Mouse (Mus musculus): ENCODE measurements around the gene Cyp17a1. TPM values are rescaled to one million over a fixed set of nuclear protein-coding genes. Genes with fewer than 3 reads are reported as not detected.

Cyp17a1 gene
- 0.09 TPM in 1 of 2 replicates, not detected in the other for polyA plus RNA-seq (2015; fragmentation: Nextera tagmentation; extraction: Ambion mirVana)

- H3K27me3 ChIP-seq (ENCODE audit: control insufficient read depth, insufficient read depth, low read length), result no peaks in the 10 kb centered on the region
- H3K4me3 ChIP-seq (replicated peaks; ENCODE audit: low read length), result no peak within 1 kb of the TSS
- H3K27ac ChIP-seq (ENCODE audit: low read length), result no peak within 1 kb of the TSS
- WGBS, result 35% methylated on average over 5 of the region's 5 CpGs
- H3K4me1 ChIP-seq (ENCODE audit: control insufficient read depth, insufficient read depth, low read length), result no peaks in the 10 kb centered on the region
- no peak within 1 kb of the TSS for H3K9ac ChIP-seq (ENCODE audit: low read length)
- no peak within 1 kb of the TSS for H3K4me2 ChIP-seq (ENCODE audit: low read depth, low read length)
- no peaks in the 10 kb centered on the region for H3K36me3 ChIP-seq (ENCODE audit: control insufficient read depth, insufficient read depth, low read length)
- H3K9me3 ChIP-seq (replicated peaks; ENCODE audit: control insufficient read depth, low read length), result no peaks in the 10 kb centered on the region
- ATAC-seq (ENCODE audit: insufficient read depth, low FRiP score), result no peak
These were observed at the start of gene Cyp17a1 for GRCm38 (mm10) chr19:46672766-46673418. Gene Cyp17a1 (minus strand): TSS chr19:46673172.

- 71% methylated on average over 4 of the region's 4 CpGs for WGBS
These were observed 45.2 kb upstream of the Cyp17a1 start for GRCm38 (mm10) chr19:46718150-46718549.

GRCm38 (mm10) chr19:46715016-46715415 is 42.0 kb upstream of the Cyp17a1 start:
- H3K27me3 ChIP-seq (ENCODE audit: control insufficient read depth, insufficient read depth, low read length), result no peaks in the 10 kb centered on the region
- peaks cover 6% of the 10 kb centered on the region; the same call in 1 of the 2 replicates for H3K36me3 ChIP-seq (ENCODE audit: control insufficient read depth, insufficient read depth, low read length)
- H3K4me2 ChIP-seq (ENCODE audit: low read depth, low read length), result no peak overlapping the region
- 0 out of 2 replicates have a peak, but pooled peaks cover 5% of the 10 kb centered on the region for H3K9me3 ChIP-seq (replicated peaks; ENCODE audit: control insufficient read depth, low read length)
- no peak overlapping the region for H3K27ac ChIP-seq (ENCODE audit: low read length)
- no peak for ATAC-seq (ENCODE audit: insufficient read depth, low FRiP score)
- no peak overlapping the region for H3K9ac ChIP-seq (ENCODE audit: low read length)
- no peak overlapping the region for H3K4me3 ChIP-seq (replicated peaks; ENCODE audit: low read length)
- no peaks in the 10 kb centered on the region for H3K4me1 ChIP-seq (ENCODE audit: control insufficient read depth, insufficient read depth, low read length)
- WGBS, result 89% methylated on average over 8 of the region's 8 CpGs

More at GRCm38 (mm10) chr19:46718150-46718549, 45.2 kb upstream of the Cyp17a1 start:
- Histone ChIP-seq H3K4me2 (ENCODE audit: low read depth, low read length) (no peak overlapping the region), H3K4me3 (replicated peaks; ENCODE audit: low read length) (no peak overlapping the region), H3K4me1 (ENCODE audit: control insufficient read depth, insufficient read depth, low read length) (no peaks in the 10 kb centered on the region), H3K27ac (ENCODE audit: low read length) (no peak overlapping the region), H3K9me3 (replicated peaks; ENCODE audit: control insufficient read depth, low read length) (0 out of 2 replicates have a peak, but pooled peaks cover 5% of the 10 kb centered on the region), H3K9ac (ENCODE audit: low read length) (no peak overlapping the region), H3K36me3 (ENCODE audit: control insufficient read depth, insufficient read depth, low read length) (peaks cover 6% of the 10 kb centered on the region; the same call in 1 of the 2 replicates), H3K27me3 (ENCODE audit: control insufficient read depth, insufficient read depth, low read length) (no peaks in the 10 kb centered on the region)
- ATAC-seq (ENCODE audit: insufficient read depth, low FRiP score), result no peak

GRCm38 (mm10) chr19:46714234-46714633 is 41.3 kb upstream of the Cyp17a1 start:
- 77% methylated on average over 8 of the region's 8 CpGs for WGBS
- H3K27me3 ChIP-seq (ENCODE audit: control insufficient read depth, insufficient read depth, low read length), result no peaks in the 10 kb centered on the region
- 0 out of 2 replicates have a peak, but pooled peaks cover 5% of the 10 kb centered on the region for H3K9me3 ChIP-seq (replicated peaks; ENCODE audit: control insufficient read depth, low read length)

GRCm38 (mm10) chr19:46710614-46711013 is 37.6 kb upstream of the Cyp17a1 start:
- no peak overlapping the region for H3K9ac ChIP-seq (ENCODE audit: low read length)
- 87% methylated on average over 4 of the region's 4 CpGs for WGBS
- H3K36me3 ChIP-seq (ENCODE audit: control insufficient read depth, insufficient read depth, low read length), result no peaks in the 10 kb centered on the region
- peaks cover 10% of the 10 kb centered on the region for H3K4me1 ChIP-seq (ENCODE audit: control insufficient read depth, insufficient read depth, low read length)
- no peaks in the 10 kb centered on the region for H3K9me3 ChIP-seq (replicated peaks; ENCODE audit: control insufficient read depth, low read length)
- no peak overlapping the region for H3K4me2 ChIP-seq (ENCODE audit: low read depth, low read length)
- no peaks in the 10 kb centered on the region for H3K27me3 ChIP-seq (ENCODE audit: control insufficient read depth, insufficient read depth, low read length)
- ATAC-seq (ENCODE audit: insufficient read depth, low FRiP score), result no peak
- no peak overlapping the region for H3K27ac ChIP-seq (ENCODE audit: low read length)
- no peak overlapping the region for H3K4me3 ChIP-seq (replicated peaks; ENCODE audit: low read length)

More at GRCm38 (mm10) chr19:46714234-46714633, 41.3 kb upstream of the Cyp17a1 start:
- no peak overlapping the region for H3K9ac ChIP-seq (ENCODE audit: low read length)
- no peak for ATAC-seq (ENCODE audit: insufficient read depth, low FRiP score)
- no peak overlapping the region for H3K27ac ChIP-seq (ENCODE audit: low read length)
- no peak overlapping the region for H3K4me3 ChIP-seq (replicated peaks; ENCODE audit: low read length)
- H3K36me3 ChIP-seq (ENCODE audit: control insufficient read depth, insufficient read depth, low read length), result peaks cover 6% of the 10 kb centered on the region; the same call in 1 of the 2 replicates
- no peaks in the 10 kb centered on the region for H3K4me1 ChIP-seq (ENCODE audit: control insufficient read depth, insufficient read depth, low read length)
- no peak overlapping the region for H3K4me2 ChIP-seq (ENCODE audit: low read depth, low read length)

- Histone ChIP-seq H3K27ac (ENCODE audit: low read length) (peak within 1 kb of the TSS; percentile 55), H3K9me3 (replicated peaks; ENCODE audit: control insufficient read depth, low read length) (no peaks in the 10 kb centered on the region), H3K36me3 (ENCODE audit: control insufficient read depth, insufficient read depth, low read length) (no peaks in the 10 kb centered on the region), H3K9ac (ENCODE audit: low read length) (peak within 1 kb of the TSS; percentile 71), H3K4me3 (replicated peaks; ENCODE audit: low read length) (peak within 1 kb of the TSS; percentile 49), H3K27me3 (ENCODE audit: control insufficient read depth, insufficient read depth, low read length) (no peaks in the 10 kb centered on the region), H3K4me2 (ENCODE audit: low read depth, low read length) (peak within 1 kb of the TSS; percentile 73), H3K4me1 (ENCODE audit: control insufficient read depth, insufficient read depth, low read length) (peaks cover 10% of the 10 kb centered on the region)
- WGBS, result 6% methylated on average over 31 of the region's 31 CpGs
- ATAC-seq (ENCODE audit: insufficient read depth, low FRiP score), result peak; percentile 77
These were observed 34.6 kb upstream of the Cyp17a1 start, which contains the start of gene As3mt for GRCm38 (mm10) chr19:46707296-46708151. Gene As3mt (plus strand): TSS chr19:46707458.

GRCm38 (mm10) chr19:46706540-46707295 is 33.7 kb upstream of the Cyp17a1 start:
- H3K4me3 ChIP-seq (replicated peaks; ENCODE audit: low read length), result peak overlapping the region; percentile 49
- peaks cover 10% of the 10 kb centered on the region for H3K4me1 ChIP-seq (ENCODE audit: control insufficient read depth, insufficient read depth, low read length)
- H3K9ac ChIP-seq (ENCODE audit: low read length), result no peak overlapping the region
- ATAC-seq (ENCODE audit: insufficient read depth, low FRiP score), result no peak; the same call in 1 of the 2 replicates
- H3K36me3 ChIP-seq (ENCODE audit: control insufficient read depth, insufficient read depth, low read length), result no peaks in the 10 kb centered on the region
- no peaks in the 10 kb centered on the region for H3K27me3 ChIP-seq (ENCODE audit: control insufficient read depth, insufficient read depth, low read length)
- peak overlapping the region; percentile 73 for H3K4me2 ChIP-seq (ENCODE audit: low read depth, low read length)
- peak overlapping the region; percentile 55; the same call in 1 of the 2 replicates for H3K27ac ChIP-seq (ENCODE audit: low read length)
- WGBS, result 53% methylated on average over 9 of the region's 9 CpGs
- no peaks in the 10 kb centered on the region for H3K9me3 ChIP-seq (replicated peaks; ENCODE audit: control insufficient read depth, low read length)

GRCm38 (mm10) chr19:46705779-46706495 is 33.0 kb upstream of the Cyp17a1 start:
- Histone ChIP-seq H3K4me1 (ENCODE audit: control insufficient read depth, insufficient read depth, low read length) (peaks cover 10% of the 10 kb centered on the region), H3K36me3 (ENCODE audit: control insufficient read depth, insufficient read depth, low read length) (no peaks in the 10 kb centered on the region), H3K27ac (ENCODE audit: low read length) (no peak overlapping the region), H3K4me2 (ENCODE audit: low read depth, low read length) (no peak overlapping the region), H3K9me3 (replicated peaks; ENCODE audit: control insufficient read depth, low read length) (no peaks in the 10 kb centered on the region), H3K9ac (ENCODE audit: low read length) (no peak overlapping the region), H3K27me3 (ENCODE audit: control insufficient read depth, insufficient read depth, low read length) (no peaks in the 10 kb centered on the region), H3K4me3 (replicated peaks; ENCODE audit: low read length) (no peak overlapping the region)
- WGBS, result 64% methylated on average over 7 of the region's 7 CpGs
- no peak for ATAC-seq (ENCODE audit: insufficient read depth, low FRiP score)
